Mouse (Mus musculus) cerebellum, postnatal 4 days (tissue): ENCODE measurements around the gene Dgkd.

Experiments
- DNase-seq, 2 experiments: peaks; one replicate each; pipeline ENCODE4 v3.0.0; 2022; ENCODE audit warnings: low spot score in 2 of 2, mixed read lengths in 1 of 2

Dgkd gene

DNA sequence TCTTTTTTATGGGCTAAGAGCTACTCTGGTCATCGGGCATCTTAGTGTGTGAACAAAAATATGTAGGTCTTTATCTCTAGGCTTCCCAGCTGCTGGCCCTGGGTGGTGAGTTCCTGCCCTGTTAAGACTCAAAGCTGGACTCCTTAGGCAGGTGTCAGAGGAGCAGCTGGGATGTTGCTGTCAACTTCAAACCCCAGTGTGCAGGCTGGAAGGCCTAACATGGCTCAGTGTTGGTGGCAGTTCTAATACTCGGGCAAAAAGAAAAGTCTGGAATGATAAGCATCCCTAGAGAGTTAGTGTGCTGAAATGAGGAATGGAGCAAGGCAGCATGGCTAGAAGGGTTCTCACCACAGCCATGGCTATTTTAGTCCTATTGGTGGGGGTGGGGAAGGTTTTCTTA, 27.8 kb downstream of the Dgkd start:
- no peak for DNase-seq

- DNase-seq = no peak
These were observed 28.6 kb downstream of the Dgkd start for GRCm38 (mm10) chr1:87881726-87882125.

- no peak for DNase-seq
These were observed 29.5 kb downstream of the Dgkd start for GRCm38 (mm10) chr1:87882554-87882953.

DNA sequence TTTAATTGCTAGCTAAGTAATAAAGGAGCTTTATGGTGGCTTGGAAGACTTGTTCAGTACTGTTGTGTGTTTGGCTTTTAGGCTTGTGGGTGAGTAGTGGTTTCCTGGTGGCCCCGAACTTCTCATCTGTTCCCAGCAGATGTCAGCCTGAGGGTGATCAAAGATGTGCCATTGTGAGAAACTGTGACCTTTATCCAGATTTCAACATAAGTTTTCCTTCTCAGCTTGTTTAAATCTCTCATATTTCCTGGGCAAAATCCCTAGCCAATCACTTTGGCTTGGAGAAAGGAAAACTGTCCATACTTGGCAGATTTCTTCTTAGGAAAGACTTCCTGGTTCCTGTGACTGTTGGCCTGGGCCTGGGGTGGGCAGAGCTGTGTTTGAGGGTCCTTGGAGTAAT, 37.9 kb downstream of the Dgkd start:
- DNase-seq = no peak

DNA sequence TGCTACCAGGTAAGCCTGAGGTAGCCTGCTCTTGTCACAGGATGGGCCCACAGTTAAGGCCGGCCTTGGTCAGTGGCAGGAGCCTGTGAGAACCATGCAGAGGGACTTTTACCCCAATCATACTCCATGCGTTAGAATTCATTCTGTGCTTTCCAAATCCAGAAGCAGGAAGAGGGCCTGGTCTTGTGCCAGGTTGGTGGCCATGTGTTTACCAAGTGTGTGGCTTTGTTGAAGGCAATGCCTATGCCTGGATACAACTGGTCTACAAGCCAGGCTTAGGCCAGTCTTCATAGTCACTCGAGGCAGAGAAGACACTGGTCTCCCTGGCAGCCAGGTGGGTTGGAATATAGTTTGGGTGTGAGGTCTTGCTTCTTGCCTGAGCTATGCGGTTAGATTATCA, 38.5 kb downstream of the Dgkd start:
- no peak for DNase-seq

- DNase-seq = no peak
These were observed 39.4 kb downstream of the Dgkd start for GRCm38 (mm10) chr1:87892499-87892898.

GRCm38 (mm10) chr1:87893414-87893813, 40.3 kb downstream of the Dgkd start:
- DNase-seq = no peak

GRCm38 (mm10) chr1:87896921-87897320, 43.8 kb downstream of the Dgkd start:
- no peak for DNase-seq

- DNase-seq = no peak
These were observed 46.6 kb downstream of the Dgkd start for GRCm38 (mm10) chr1:87899701-87900100.

DNA sequence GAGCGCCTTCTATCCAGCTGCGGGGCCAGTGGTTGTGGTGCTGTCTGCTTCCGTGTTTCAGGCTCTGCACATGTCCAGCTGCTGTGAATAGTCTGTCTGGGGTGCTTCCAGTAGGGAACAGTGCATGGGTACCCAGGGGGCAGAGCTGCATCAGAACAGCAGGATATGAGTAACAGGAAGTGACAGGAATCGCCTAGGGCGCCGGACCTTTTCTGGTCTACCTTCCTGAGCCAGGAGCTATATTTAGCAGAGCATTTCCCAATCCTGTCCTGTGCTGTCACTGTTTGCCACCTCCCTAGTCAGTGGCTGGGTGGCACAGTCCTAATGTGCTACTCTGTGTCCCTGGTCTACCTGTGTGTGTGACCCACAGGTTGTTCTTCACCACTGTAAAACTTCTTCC, 47.9 kb downstream of the Dgkd start:
- DNase-seq = no peak

- DNase-seq = no peak
These were observed 49.1 kb downstream of the Dgkd start for GRCm38 (mm10) chr1:87902186-87902585.

- DNase-seq = no peak
These were observed 53.4 kb downstream of the Dgkd start for GRCm38 (mm10) chr1:87906361-87906956.

DNA sequence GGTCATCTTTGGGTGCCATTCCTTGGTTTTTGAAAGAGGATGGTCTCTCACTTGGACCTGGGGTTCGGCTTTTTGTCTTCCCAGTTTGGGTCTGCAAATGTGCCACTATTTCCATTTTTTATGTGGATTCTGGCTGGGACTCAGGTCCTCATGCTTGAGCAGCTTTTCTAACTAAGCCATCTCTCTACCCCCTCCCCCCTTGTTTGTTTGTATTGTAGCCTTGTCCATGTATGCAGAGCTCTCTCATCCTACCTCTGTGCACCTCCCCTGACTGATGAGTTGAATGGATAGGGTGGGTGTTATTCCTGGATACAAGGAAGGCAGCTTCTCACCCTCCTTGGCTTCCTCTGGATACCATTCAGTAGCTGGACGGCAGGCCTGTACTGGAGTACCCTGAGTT, 54.9 kb downstream of the Dgkd start:
- DNase-seq = no peak

DNA sequence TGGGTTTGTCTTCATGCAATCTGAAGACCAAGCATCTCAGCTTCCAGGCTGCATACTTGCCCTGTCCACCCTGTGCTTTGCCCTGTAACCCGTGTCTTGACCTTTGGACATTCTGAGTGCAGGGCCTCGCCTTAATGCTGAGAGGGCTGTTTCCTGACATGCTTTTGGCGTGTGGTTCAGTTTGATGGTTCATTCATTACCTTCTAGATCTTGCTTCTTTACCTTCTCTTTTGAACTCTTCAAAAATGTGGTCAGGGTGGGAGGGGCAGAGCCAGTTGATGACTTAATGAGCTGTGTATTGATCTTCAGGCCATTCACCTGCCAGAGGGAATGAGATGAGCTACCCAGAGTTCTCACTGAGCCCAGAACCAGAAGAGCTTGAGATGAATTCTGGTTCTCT, 55.6 kb downstream of the Dgkd start:
- DNase-seq = no peak

- DNase-seq = no peak
These were observed 56.5 kb downstream of the Dgkd start for GRCm38 (mm10) chr1:87909565-87909964.

- DNase-seq = no peak
These were observed 57.3 kb downstream of the Dgkd start for GRCm38 (mm10) chr1:87910428-87910827.

GRCm38 (mm10) chr1:87913356-87913755, 60.3 kb downstream of the Dgkd start:
- no peak for DNase-seq

GRCm38 (mm10) chr1:87917361-87917760, 64.3 kb downstream of the Dgkd start:
- no peak for DNase-seq

DNA sequence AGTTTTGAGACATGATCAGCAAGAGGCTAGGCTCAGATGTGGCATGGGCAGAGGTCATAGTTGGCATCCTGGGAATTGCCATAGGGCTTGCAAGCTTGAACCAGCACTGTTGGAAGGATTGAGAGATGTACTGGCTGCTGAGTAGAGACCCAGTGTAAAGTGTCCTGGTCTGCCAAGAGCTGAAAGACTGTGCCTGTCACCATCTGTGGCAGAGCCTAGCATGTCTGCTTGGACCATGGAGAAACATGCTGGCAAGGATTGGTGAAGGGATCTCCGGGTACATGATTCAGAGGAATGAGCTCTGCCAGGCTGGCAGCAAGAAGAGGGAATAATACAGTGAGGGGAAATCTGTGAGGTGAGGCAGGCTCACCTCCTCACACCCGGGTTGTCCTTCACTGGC, 65.0 kb downstream of the Dgkd start:
- DNase-seq = no peak

DNA sequence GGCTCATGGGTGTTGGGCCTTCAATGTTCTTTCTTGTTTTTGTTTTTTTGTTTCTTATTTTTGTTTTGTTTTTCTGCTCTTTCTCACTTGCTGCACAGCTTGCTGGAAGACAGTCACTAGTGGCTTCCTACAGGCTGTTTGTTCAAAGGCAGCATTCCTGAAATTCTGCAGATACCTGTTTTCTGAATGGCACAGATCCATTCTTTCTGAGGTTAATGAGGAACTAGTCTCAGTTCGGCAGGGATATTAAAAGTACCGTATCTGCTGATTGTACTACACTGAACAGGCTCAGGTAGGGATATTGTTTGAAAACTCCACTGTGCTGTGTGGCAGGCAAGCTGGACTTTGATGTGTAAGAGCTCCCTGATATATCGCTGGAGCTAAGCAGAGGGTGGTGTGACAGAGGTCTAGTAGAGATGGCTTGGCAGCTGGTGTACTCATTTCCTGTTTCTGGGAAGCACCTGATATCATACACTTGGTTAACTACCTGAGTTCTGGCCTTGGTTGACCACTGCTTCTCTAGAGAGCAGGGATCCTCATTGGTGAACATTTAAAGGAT, 67.0 kb downstream of the Dgkd start:
- DNase-seq = no peak

- peak in 1 of 2 experiments; percentile 19 for DNase-seq
These were observed 69.6 kb downstream of the Dgkd start for GRCm38 (mm10) chr1:87922666-87923065.

- DNase-seq = no peak
These were observed 71.8 kb downstream of the Dgkd start for GRCm38 (mm10) chr1:87924888-87925287.

GRCm38 (mm10) chr1:87929730-87930129, 76.6 kb downstream of the Dgkd start:
- DNase-seq = peak in 1 of 2 experiments; percentile 18

- no peak for DNase-seq
These were observed 80.0 kb downstream of the Dgkd start for GRCm38 (mm10) chr1:87933051-87933450.
